Mouse (Mus musculus): Measurements from ENCODE around the gene Sema7a. TPM values are rescaled to one million over a fixed set of nuclear protein-coding genes. Genes with fewer than 3 reads are reported as not detected.

The Sema7a gene
- total and polyA plus RNA-seq, 3 experiments, result 0.03 TPM; not detected in 2

DNA sequence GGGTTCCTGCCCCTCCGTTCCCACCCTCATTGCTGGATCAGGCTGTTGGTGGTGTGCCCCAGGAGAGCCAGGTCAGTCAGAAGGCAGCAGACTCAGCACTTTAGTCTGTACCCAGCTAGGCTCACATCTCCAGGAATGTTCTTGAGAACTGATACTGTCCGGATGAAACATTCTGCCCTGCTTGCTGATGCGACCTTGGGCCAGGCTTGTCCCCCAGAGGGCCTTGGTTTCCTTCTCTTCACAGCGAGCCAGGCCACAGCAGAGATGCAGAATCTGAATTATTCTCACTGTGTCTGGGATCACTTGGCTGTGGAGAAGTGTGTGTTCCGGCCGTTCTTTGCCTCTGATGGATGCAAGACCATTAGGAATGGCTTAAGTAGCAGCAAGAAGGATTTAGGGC, 12.1 kb downstream of the Sema7a start:
- no peak for DNase-seq (ENCODE audit: low read depth, low spot score)
- Histone ChIP-seq H3K9ac (ENCODE audit: control insufficient read depth, low read depth, low read length, poor library complexity, severe bottlenecking) (no peak overlapping the region), H3K79me2 (ENCODE audit: control insufficient read depth, insufficient read depth, low read length, poor library complexity) (no peaks in the 10 kb centered on the region), H3K27ac (ENCODE audit: control insufficient read depth, low read depth, low read length) (no peak overlapping the region), H3K4me1 (ENCODE audit: control insufficient read depth in 1 of 2, insufficient read depth in 2 of 2, low read length in 2 of 2) (no peaks in the 10 kb centered on the region), H3K9me3 (replicated peaks; ENCODE audit: insufficient read depth, low read length) (no peaks in the 10 kb centered on the region), H3K4me3 (ENCODE audit: control insufficient read depth in 1 of 2, insufficient read depth in 1 of 2, low read depth in 2 of 2, low read length in 2 of 2) (no peak overlapping the region), H3K36me3 (ENCODE audit: control insufficient read depth in 1 of 2, insufficient read depth in 2 of 2, low read length in 2 of 2) (no peaks in the 10 kb centered on the region), H3K27me3 (ENCODE audit: control insufficient read depth in 1 of 2, insufficient read depth in 2 of 2, low read length in 2 of 2) (peaks cover 0 to 5% of the 10 kb centered on the region in 2 experiments; a peak in 2 of 4 replicates)
- TF ChIP-seq USF2 (IDR thresholded peaks at IDR 0.05; ENCODE audit: borderline replicate concordance in 1 of 2, insufficient read depth in 1 of 2, low read depth in 1 of 2, low read length in 2 of 2) (no peak), TAL1 (IDR thresholded peaks at IDR 0.05; ENCODE audit: low read length) (no peak), UBTF (IDR thresholded peaks at IDR 0.05; ENCODE audit: borderline replicate concordance, insufficient read depth, low read depth, low read length) (no peak), CHD2 (IDR thresholded peaks at IDR 0.05; ENCODE audit: low read length) (no peak), SIN3A (IDR thresholded peaks at IDR 0.05; ENCODE audit: low read length) (no peak), MAFK (IDR thresholded peaks at IDR 0.05; ENCODE audit: borderline replicate concordance, low read depth, low read length) (no peak), ZC3H11A (IDR thresholded peaks at IDR 0.05; ENCODE audit: low read depth, low read length) (no peak), USF1 (IDR thresholded peaks at IDR 0.05; ENCODE audit: low read depth, low read length) (no peak), MYC (IDR thresholded peaks at IDR 0.05; ENCODE audit: low read depth, low read length) (no peak), GABPA (IDR thresholded peaks at IDR 0.05; ENCODE audit: low read depth, low read length) (no peak), RCOR1 (IDR thresholded peaks at IDR 0.05; ENCODE audit: low read depth, low read length) (no peak), EP300 (IDR thresholded peaks at IDR 0.05; ENCODE audit: low read depth in 1 of 2, low read length in 2 of 2) (no peak), HCFC1 (IDR thresholded peaks at IDR 0.05; ENCODE audit: low read depth, low read length) (no peak), TBP (IDR thresholded peaks at IDR 0.05; ENCODE audit: low read depth, low read length) (no peak), RAD21 (IDR thresholded peaks at IDR 0.05; ENCODE audit: low read depth, low read length) (no peak), MAZ (IDR thresholded peaks at IDR 0.05; ENCODE audit: low read depth, low read length) (no peak), ZNF384 (IDR thresholded peaks at IDR 0.05; ENCODE audit: low read depth, low read length) (no peak)

DNA sequence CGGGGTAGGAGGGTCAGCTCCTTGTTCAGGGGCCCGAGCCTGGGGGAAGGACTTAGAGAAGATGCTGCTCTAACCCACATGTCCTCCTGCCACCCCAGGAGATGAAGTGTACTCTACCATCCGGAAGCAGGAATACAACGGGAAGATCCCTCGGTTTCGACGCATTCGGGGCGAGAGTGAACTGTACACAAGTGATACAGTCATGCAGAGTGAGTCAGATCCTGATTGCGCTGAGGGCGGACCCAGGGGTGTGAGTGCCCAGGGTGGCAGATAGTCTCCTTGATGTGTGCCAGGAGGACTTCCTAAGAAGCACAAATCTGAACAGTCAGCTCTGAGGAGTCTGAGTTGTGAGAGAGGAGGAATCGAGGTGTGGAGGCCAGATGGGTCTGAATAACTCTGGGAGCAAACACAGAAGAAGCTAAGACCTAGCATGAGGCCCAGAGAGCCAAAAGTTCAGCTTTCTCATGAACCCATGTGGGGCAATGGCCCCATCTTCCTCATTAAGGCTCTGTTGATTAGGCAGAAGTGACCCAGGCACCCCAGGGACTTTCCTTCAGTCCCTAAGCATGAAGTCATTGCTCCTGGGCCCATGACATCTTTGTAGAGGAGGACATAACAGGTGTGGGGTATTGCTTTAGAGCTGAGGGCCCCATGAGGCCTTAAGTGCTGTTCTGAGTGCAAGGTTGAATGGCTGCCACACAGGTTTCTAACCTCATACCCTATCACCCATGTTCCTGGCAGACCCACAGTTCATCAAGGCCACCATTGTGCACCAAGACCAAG, 15.2 kb downstream of the Sema7a start:
- Histone ChIP-seq H3K27me3 (ENCODE audit: control insufficient read depth in 1 of 2, insufficient read depth in 2 of 2, low read length in 2 of 2) (peaks cover 0 to 7% of the 10 kb centered on the region in 2 experiments; a peak in 2 of 4 replicates), H3K4me1 (ENCODE audit: control insufficient read depth in 1 of 2, insufficient read depth in 2 of 2, low read length in 2 of 2) (no peaks in the 10 kb centered on the region), H3K36me3 (ENCODE audit: control insufficient read depth in 1 of 2, insufficient read depth in 2 of 2, low read length in 2 of 2) (no peaks in the 10 kb centered on the region), H3K9ac (ENCODE audit: control insufficient read depth, low read depth, low read length, poor library complexity, severe bottlenecking) (no peak overlapping the region), H3K27ac (ENCODE audit: control insufficient read depth, low read depth, low read length) (no peak overlapping the region), H3K9me3 (replicated peaks; ENCODE audit: insufficient read depth, low read length) (no peaks in the 10 kb centered on the region), H3K4me3 (ENCODE audit: control insufficient read depth in 1 of 2, insufficient read depth in 1 of 2, low read depth in 2 of 2, low read length in 2 of 2) (no peak overlapping the region), H3K79me2 (ENCODE audit: control insufficient read depth, insufficient read depth, low read length, poor library complexity) (no peaks in the 10 kb centered on the region)
- DNase-seq (ENCODE audit: low read depth, low spot score), result no peak
- TF ChIP-seq CHD2 (IDR thresholded peaks at IDR 0.05; ENCODE audit: low read length), result no peak
- TF ChIP-seq MAZ (IDR thresholded peaks at IDR 0.05; ENCODE audit: low read depth, low read length), result no peak
- TF ChIP-seq UBTF (IDR thresholded peaks at IDR 0.05; ENCODE audit: borderline replicate concordance, insufficient read depth, low read depth, low read length), result no peak
- TF ChIP-seq CHD1 (IDR thresholded peaks at IDR 0.05; ENCODE audit: low read depth, low read length), result no peak
- TF ChIP-seq EP300 (IDR thresholded peaks at IDR 0.05; ENCODE audit: low read depth in 1 of 2, low read length in 2 of 2), result no peak
- TF ChIP-seq BHLHE40 (IDR thresholded peaks at IDR 0.05; ENCODE audit: borderline replicate concordance, low read depth, low read length), result no peak
- TF ChIP-seq SMC3 (IDR thresholded peaks at IDR 0.05; ENCODE audit: low read depth, low read length), result no peak
- TF ChIP-seq USF1 (IDR thresholded peaks at IDR 0.05; ENCODE audit: low read depth, low read length), result no peak
- TF ChIP-seq GATA1 (IDR thresholded peaks at IDR 0.05; ENCODE audit: low read depth, low read length), result no peak
- TF ChIP-seq HCFC1 (IDR thresholded peaks at IDR 0.05; ENCODE audit: low read depth, low read length), result no peak
- no peak for TF ChIP-seq JUND (IDR thresholded peaks at IDR 0.05; ENCODE audit: low read depth, low read length)
- TF ChIP-seq MAFK (IDR thresholded peaks at IDR 0.05; ENCODE audit: borderline replicate concordance, low read depth, low read length), result no peak
- TF ChIP-seq MYB (IDR thresholded peaks at IDR 0.05; ENCODE audit: low read depth, low read length), result no peak

Data from MEL (cell line).